Mouse (Mus musculus) kidney, adult 18-20 months (tissue): ENCODE results near the gene 4930595D18Rik.

Experiments used
- DNase-seq: peaks from one replicate; pipeline ENCODE4 v3.0.0; 2021

4930595D18Rik gene

DNA sequence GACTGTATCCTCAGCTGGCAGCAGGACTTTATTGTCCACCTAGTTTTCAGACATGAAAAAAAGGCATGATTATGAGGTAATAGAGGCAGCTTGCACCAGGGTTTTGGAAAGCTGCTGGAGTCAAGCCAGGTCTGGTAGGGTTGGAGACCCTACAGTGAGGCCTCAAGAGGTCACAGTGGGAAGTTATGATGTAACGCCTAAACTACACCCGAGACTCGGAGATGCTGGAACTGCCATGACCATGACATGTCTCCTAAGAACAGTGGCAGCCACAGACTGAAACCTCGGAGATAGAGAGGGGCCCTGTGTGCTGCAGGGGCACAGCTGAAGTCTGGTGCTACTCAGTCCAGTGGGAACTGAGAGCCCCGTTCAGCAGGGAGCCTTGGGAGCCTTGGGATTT lies at the start of gene 4930595D18Rik:
Gene 4930595D18Rik, minus strand, starts transcription at position 16 of the 400 bp plus-strand sequence.
- no peak for DNase-seq

GRCm38 (mm10) chr12:111233798-111234197 lies 49.5 kb upstream of the 4930595D18Rik start:
- no peak for DNase-seq

- no peak for DNase-seq
Observed at GRCm38 (mm10) chr12:111230793-111231192, 46.5 kb upstream of the 4930595D18Rik start.

DNA sequence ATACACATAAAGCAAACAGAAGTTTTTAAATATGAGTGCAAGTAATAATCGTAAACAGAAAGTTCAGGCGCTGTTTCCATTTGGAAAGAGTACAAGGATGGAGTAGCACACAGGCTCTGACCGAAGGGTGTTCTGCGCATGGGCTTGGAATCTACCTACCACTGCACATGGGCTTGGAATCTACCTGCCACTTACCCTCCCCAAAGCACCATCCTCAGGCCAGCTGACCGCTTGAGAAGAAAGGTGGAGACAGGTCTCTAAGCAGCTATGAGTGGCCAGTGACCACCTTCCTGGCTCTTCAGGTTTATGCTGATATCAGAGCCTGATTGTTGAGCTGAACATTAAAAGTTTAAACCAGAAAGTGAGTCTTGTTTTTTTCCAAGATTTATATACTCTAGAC lies 44.2 kb upstream of the 4930595D18Rik start:
- no peak for DNase-seq

DNA sequence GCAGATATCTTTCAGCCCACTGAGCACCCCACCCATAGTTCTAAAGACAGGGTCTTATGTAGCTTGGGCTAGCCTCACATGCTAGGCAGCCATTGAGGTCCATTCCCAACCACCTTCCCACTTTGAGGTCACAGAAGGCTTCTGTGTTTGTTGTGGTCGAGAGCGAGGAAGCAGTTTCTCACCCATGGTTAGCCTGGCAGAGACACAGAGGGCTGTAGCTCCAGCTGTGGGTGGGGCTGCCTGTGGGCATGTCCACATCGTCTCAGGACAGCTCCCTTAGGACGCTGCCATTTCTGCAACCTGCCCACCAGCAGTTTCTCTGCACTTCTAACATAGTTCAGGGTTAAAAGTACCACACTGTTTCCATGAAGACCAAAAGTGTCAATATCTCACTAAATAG lies 43.1 kb upstream of the 4930595D18Rik start:
- DNase-seq: no peak

- DNase-seq: peak; percentile 14
Observed at GRCm38 (mm10) chr12:111225197-111225780, 41.0 kb upstream of the 4930595D18Rik start.

- no peak for DNase-seq
Observed at GRCm38 (mm10) chr12:111218867-111219266, 34.6 kb upstream of the 4930595D18Rik start.

DNA sequence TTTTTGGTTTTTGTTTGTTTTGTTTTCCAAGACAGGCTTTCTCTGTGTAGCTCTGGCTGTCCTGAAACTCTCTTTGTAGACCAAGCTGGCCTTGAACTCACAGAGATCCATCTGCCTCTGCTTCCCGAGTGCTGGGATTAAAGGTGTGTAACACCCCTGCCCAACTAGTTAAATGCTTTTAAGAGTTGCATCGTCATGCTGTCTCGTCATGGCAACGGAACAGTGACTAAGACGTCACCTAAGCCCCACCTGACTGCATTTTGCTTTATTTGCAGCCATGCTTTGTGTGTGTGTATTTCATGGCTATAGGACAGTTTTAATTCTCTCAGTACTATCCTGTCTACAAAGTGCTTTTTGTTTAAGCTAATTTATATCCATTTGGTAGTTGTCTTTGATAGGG lies 27.4 kb upstream of the 4930595D18Rik start:
- no peak for DNase-seq

DNA sequence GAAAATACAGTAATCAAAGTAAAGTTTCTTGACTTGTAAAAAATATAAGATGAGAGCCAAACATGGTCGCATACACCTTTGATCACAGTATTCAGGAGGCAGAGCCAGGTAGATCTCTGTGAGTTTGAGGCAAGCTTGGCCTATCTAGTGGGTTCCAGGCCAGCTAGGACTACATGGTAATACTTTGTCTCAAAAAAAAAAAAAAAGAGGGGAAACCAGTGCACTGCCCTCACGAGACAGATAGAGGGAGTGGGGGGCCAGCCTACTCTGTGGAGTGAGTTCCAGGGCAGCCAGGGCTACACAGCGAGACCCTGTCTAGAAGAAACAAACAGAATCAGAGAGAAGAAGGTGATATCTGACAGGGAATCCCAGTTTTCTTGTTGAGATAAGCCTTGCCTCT lies 23.4 kb upstream of the 4930595D18Rik start:
- no peak for DNase-seq

DNA sequence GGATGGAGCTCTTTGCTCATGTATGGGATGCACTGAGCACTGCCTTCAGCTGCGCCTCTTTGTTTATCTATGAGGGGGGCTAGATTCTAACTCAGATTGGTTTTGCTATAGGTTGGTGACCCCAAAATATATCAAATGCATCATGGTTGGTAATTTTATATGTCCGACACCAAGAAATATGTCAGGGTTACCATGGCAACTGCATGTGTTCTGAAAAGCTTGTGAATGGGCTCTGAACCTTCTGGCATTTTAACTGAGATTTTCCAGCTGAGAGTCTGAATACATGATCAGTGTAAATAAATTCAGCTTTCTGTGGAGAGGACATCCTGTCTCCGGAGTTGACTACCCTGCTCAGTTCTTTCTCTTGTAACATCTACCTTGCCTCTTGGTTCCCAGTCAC lies 19.7 kb upstream of the 4930595D18Rik start:
- no peak for DNase-seq

GRCm38 (mm10) chr12:111203076-111203475 lies 18.8 kb upstream of the 4930595D18Rik start:
- no peak for DNase-seq

GRCm38 (mm10) chr12:111196548-111196947 lies 12.3 kb upstream of the 4930595D18Rik start:
- no peak for DNase-seq

DNA sequence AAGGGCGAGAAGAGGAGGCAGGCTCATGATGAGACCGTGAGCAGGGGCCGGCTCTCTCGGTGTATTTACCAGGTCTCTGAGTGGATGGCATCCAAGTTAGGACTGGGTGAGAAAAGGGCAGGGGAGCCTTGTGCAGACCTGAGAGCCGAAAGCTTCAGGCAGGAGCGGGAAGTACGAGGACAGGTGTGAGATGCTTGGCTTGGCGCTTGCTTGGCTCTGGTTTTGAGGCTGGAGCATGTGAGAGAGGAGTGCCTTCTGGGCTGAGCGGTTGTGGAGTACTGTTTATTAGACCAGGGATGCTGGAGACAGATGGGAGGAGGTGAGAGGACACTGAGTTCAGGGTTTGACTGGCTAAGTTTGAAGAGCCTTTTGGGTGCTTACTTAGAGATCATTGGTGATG lies 9.0 kb upstream of the 4930595D18Rik start:
- DNase-seq: no peak

GRCm38 (mm10) chr12:111192777-111193176 lies 8.5 kb upstream of the 4930595D18Rik start:
- DNase-seq: no peak

- DNase-seq: no peak
Observed at GRCm38 (mm10) chr12:111190891-111191290, 6.6 kb upstream of the 4930595D18Rik start.

DNA sequence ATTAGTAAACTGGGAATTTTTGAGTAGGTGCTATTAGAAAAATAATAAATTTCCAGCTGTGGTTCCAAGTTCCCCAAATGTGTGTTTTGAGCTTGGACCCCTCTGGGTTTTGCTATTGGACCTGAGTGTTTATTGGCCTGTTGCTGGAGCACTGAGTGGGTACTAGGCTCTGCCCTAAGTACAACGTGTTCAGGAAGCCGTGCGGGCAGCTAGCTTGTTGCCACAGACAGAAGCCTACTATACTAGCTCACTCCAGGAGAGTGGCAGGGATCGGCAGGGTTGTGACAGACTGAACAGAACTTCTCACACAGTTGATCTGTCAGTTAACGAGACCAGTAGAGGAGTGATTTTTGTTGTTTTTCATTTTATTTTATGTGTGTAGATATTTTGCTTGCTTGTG lies 6.1 kb upstream of the 4930595D18Rik start:
- DNase-seq: no peak

DNA sequence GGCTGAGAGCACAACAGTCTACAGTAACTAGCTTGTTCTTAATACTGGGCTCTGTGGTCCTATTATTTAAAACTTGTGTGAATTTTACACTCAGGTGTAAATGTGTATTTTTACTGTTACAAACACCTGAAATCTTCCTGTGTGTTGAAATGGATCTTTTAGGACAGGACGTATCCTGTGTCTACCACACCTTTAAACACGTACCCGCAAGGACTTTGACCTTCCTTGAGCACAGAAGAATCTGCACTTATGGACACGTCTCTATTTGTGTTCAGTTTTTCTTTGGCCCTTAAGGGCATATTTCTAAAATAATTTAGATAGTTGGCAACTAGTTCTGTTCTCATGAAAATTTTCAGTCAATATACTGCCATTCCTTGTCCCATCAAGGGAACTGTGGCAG lies 4.0 kb upstream of the 4930595D18Rik start:
- DNase-seq: no peak

DNA sequence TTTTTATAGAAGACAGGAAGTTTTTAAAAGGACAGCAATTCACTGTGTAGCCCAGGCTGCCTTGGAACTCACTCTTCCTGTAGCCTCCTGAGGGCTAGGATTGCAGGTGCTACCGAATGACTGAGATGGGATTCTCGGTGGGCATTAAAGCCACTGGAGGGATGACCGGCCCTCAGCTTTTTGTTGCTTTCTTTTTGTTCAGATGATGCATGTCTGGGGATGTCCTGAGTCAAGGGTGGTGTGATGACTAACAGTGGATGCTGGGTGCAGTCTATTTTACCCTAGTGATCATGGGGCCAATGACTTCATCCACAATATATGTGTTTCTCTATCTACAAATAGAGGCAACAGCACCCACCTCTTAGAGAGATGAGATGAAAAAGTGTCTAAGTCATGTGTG lies 2.7 kb upstream of the 4930595D18Rik start:
- no peak for DNase-seq

GRCm38 (mm10) chr12:111182378-111182777 lies 1.9 kb downstream of the 4930595D18Rik start:
- no peak for DNase-seq

GRCm38 (mm10) chr12:111181848-111182247 lies 2.4 kb downstream of the 4930595D18Rik start:
- DNase-seq: no peak

- no peak for DNase-seq
Observed at GRCm38 (mm10) chr12:111178772-111179171, 5.5 kb downstream of the 4930595D18Rik start.

DNA sequence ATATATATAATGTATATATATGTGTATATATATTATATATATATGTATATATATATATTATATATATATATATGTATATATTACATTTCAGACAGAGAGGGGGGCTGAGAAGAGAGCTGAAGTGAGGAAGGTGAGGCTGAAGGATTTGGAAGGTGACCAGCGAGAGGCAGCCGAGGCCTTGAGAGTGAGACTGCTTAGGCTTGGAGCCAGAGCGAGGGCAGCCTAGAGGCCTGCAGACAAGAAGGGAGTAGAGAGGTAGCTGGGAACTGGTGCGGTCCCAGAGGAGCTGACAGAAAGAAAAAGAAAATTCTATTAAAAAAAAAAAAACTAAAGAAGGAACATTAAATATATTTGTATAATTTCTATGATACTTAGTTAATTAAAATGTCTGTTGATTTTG lies 15.4 kb downstream of the 4930595D18Rik start:
- DNase-seq: no peak

- DNase-seq: peak; percentile 37
Observed at GRCm38 (mm10) chr12:111166681-111167289, 17.5 kb downstream of the 4930595D18Rik start.

DNA sequence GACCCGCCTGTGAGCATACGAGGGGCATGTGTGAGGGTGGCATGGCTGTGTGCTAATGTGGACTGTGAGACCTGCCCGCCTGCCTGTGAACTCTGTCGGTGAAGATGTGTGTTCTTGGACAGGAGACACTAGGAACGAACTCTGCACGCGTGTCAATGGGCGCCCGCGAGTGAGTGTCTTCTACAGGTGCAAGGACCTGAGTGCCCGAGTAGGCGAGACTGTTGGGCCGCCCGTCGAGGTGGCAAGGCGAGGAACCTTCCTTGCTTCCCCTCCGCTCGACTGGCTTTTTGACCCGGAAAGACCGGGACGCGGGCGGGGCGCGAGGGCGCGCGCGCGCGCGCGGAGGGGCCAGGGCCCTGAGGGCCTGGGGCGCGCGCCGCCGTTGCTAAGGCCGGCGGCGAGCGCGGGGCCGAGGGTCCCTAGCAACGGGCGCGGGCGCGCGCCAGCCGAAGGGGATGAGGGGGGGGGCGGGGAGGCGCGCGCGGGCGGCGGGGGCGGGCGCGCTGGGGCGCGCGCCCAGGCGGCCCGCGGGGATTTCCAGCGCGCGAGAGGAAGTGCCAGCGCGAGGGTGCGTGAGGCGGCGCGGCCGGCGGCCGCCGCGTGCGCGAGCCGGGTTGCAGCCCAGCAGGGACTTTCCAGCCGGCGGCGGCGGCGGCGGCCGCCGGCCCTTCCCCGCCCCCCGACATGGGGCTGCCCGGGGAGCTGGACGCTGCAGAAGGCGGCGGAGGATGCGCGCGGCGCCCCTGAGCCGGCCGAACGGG lies 18.3 kb downstream of the 4930595D18Rik start, which contains the start of gene Traf3:
Gene Traf3, plus strand, starts transcription at position 540 of the 761 bp plus-strand sequence.
- peak; percentile 74 for DNase-seq
